Mouse (Mus musculus): ENCODE results near the gene Eif2b5. TPM values are rescaled to one million over a fixed set of nuclear protein-coding genes. Genes with fewer than 3 reads are reported as not detected.

Gene Eif2b5
- polyA plus RNA-seq, 1 experiment from 2014 or later, result 93.7 TPM

DNA sequence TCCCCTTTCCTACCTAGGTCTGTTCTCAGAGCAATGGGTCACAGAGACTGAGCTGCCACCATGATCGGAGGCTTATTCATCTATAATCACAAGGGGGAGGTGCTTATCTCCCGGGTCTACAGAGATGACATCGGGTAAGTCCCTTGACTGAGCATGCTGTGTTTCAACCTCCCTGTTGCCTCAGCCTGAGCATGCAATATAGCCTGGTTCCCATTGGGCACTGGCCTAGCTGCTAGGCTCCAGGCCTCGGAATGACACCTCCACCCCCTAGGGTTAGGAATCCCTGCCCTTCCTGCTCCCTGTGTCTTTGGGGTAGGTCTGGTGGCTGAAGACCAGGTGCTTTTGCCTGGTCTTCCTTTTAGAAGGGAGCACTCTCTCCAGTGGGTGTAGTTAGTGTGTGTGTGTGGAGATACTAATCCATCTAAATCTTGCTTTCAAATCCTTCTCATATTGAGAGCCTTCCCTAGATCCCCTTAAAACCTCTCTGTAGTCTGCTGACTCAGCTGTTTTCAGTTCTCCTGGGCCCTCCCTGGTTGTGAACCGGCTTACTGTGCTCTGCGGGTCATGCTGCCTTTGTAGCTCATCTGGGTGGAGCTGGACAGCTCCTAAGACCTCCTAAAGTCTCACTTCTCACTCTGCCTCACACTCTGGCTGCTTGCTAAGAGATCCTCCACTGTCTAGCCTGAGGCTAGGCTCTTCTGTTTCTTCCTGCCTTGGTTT, 39.1 kb downstream of the Eif2b5 start:
- Histone ChIP-seq H3K9me3 (ENCODE audit: control insufficient read depth, low read length) (no peaks in the 10 kb centered on the region), H3K27ac (ENCODE audit: low read length) (no peak overlapping the region), H3K4me2 (ENCODE audit: low read depth, low read length) (peak overlapping the region; percentile 69), H3K36me3 (ENCODE audit: control insufficient read depth, insufficient read depth, low read length) (peaks cover 25% of the 10 kb centered on the region), H3K27me3 (replicated peaks; ENCODE audit: control insufficient read depth, insufficient read depth, low read length) (no peaks in the 10 kb centered on the region), H3K9ac (ENCODE audit: low read depth, low read length) (peak overlapping the region; percentile 48), H3K4me1 (ENCODE audit: control insufficient read depth, insufficient read depth, low read length) (peaks cover 17% of the 10 kb centered on the region), H3K4me3 (ENCODE audit: low read length) (peak overlapping the region; percentile 84)
- WGBS, result 40% methylated on average over 6 of the region's 6 CpGs
- ATAC-seq, result no peak

DNA sequence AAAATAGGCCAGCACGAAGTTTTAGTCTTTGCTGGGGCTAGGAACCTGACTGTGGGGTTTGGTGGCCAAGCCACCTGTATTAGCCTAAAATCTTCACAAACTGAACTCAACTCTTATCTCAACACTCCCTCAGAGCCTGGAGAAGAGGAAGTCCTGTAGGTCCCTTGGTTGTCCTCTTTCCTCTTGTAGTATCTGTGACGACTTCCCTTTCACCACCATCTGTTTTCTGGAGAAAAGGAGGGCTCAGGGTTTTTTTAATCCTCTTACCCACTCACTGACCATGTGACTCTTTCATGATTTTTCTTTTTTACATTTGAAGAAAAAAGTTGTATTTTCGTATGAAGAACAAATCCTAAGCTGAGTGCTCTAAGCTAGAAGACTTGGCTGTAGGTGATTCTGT, 41.0 kb downstream of the Eif2b5 start:
- Histone ChIP-seq H3K4me3 (ENCODE audit: low read length) (no peak overlapping the region), H3K4me2 (ENCODE audit: low read depth, low read length) (no peak overlapping the region), H3K9me3 (ENCODE audit: control insufficient read depth, low read length) (no peaks in the 10 kb centered on the region), H3K4me1 (ENCODE audit: control insufficient read depth, insufficient read depth, low read length) (peaks cover 17% of the 10 kb centered on the region), H3K36me3 (ENCODE audit: control insufficient read depth, insufficient read depth, low read length) (peaks cover 31% of the 10 kb centered on the region), H3K27me3 (replicated peaks; ENCODE audit: control insufficient read depth, insufficient read depth, low read length) (no peaks in the 10 kb centered on the region), H3K9ac (ENCODE audit: low read depth, low read length) (no peak overlapping the region), H3K27ac (ENCODE audit: low read length) (no peak overlapping the region)
- 75% methylated on average over 3 of the region's 3 CpGs for WGBS
- no peak for ATAC-seq

DNA sequence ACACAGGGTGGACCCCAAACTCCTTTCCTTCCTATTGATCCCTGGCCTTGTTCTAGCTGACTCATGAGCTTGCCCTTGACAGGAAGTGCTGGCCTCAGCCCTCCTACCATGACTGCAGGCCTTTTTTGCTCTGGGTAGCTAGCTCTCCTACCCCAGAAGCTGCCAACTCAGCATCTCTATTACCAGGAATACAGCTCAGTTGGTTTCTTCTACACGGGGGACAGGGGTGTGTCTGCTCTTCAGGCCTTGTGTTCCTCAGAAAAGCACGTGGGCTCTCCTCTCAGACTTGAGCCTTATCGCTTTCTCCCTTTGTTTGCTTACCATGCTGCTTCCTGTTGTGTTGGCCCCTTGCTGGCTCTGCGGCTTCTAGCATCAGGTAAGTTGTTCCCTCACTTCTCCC, 41.8 kb downstream of the Eif2b5 start:
- Histone ChIP-seq H3K4me2 (ENCODE audit: low read depth, low read length) (no peak overlapping the region), H3K27me3 (replicated peaks; ENCODE audit: control insufficient read depth, insufficient read depth, low read length) (no peaks in the 10 kb centered on the region), H3K4me1 (ENCODE audit: control insufficient read depth, insufficient read depth, low read length) (peaks cover 17% of the 10 kb centered on the region), H3K27ac (ENCODE audit: low read length) (no peak overlapping the region), H3K36me3 (ENCODE audit: control insufficient read depth, insufficient read depth, low read length) (peaks cover 36% of the 10 kb centered on the region), H3K4me3 (ENCODE audit: low read length) (no peak overlapping the region), H3K9ac (ENCODE audit: low read depth, low read length) (no peak overlapping the region), H3K9me3 (ENCODE audit: control insufficient read depth, low read length) (no peaks in the 10 kb centered on the region)
- WGBS, result 71% methylated on average over 4 of the region's 4 CpGs
- no peak for ATAC-seq

DNA sequence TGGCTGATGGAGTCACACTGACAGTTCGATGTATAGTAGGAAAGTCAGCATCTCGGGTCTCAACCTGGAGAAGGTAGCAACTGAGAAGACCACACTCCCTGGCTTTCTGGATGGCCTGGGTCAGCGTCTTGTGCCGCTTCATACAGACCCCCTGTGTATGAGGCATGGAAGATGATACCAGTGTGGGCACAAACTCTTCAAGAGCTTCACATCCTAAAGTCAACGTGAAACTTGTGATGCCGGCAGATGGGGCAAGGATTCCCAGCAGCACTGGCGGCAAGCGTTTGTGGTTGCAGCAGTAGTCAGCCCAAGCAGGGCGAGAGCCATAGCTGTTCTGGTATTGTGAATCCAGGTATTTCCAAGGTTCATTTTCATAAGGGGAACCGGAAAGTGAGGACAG, 47.1 kb downstream of the Eif2b5 start:
- Histone ChIP-seq H3K4me3 (ENCODE audit: low read length) (no peak overlapping the region), H3K36me3 (ENCODE audit: control insufficient read depth, insufficient read depth, low read length) (peaks cover 27% of the 10 kb centered on the region), H3K4me1 (ENCODE audit: control insufficient read depth, insufficient read depth, low read length) (peaks cover 8% of the 10 kb centered on the region), H3K27me3 (replicated peaks; ENCODE audit: control insufficient read depth, insufficient read depth, low read length) (no peaks in the 10 kb centered on the region), H3K4me2 (ENCODE audit: low read depth, low read length) (no peak overlapping the region), H3K27ac (ENCODE audit: low read length) (no peak overlapping the region), H3K9me3 (ENCODE audit: control insufficient read depth, low read length) (no peaks in the 10 kb centered on the region), H3K9ac (ENCODE audit: low read depth, low read length) (no peak overlapping the region)
- no peak for ATAC-seq
- WGBS, result 91% methylated on average over 10 of the region's 10 CpGs

DNA sequence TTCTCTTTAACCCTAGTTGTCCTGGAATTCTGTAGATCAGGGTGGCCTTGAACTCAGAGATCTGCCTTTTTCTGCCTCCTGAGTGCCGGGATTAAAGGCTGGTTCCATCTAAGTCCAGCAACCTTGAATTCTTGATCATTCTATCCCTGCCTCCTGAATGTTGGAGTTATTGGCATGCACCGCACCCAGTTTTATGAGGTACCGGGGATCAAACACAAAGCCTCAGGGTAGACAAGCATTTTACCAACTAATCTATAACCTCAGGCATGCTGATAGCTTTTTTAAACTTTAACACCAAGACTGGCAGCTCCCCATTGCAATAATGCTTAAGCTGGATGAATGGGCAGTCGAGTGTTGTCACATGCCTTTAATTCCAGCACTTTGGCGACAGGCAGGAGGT, 48.8 kb downstream of the Eif2b5 start:
- peak; percentile 26 for ATAC-seq
- no peak overlapping the region for H3K9ac ChIP-seq (ENCODE audit: low read depth, low read length)
- H3K9me3 ChIP-seq (ENCODE audit: control insufficient read depth, low read length), result no peaks in the 10 kb centered on the region
- peaks cover 8% of the 10 kb centered on the region for H3K4me1 ChIP-seq (ENCODE audit: control insufficient read depth, insufficient read depth, low read length)
- no peaks in the 10 kb centered on the region for H3K27me3 ChIP-seq (replicated peaks; ENCODE audit: control insufficient read depth, insufficient read depth, low read length)
- peak overlapping the region; percentile 70 for H3K4me2 ChIP-seq (ENCODE audit: low read depth, low read length)
- H3K27ac ChIP-seq (ENCODE audit: low read length), result peak overlapping the region; percentile 86
- H3K36me3 ChIP-seq (ENCODE audit: control insufficient read depth, insufficient read depth, low read length), result peaks cover 24% of the 10 kb centered on the region
- peak overlapping the region; percentile 79 for H3K4me3 ChIP-seq (ENCODE audit: low read length)
- WGBS, result 37% methylated on average over 5 of the region's 5 CpGs

DNA sequence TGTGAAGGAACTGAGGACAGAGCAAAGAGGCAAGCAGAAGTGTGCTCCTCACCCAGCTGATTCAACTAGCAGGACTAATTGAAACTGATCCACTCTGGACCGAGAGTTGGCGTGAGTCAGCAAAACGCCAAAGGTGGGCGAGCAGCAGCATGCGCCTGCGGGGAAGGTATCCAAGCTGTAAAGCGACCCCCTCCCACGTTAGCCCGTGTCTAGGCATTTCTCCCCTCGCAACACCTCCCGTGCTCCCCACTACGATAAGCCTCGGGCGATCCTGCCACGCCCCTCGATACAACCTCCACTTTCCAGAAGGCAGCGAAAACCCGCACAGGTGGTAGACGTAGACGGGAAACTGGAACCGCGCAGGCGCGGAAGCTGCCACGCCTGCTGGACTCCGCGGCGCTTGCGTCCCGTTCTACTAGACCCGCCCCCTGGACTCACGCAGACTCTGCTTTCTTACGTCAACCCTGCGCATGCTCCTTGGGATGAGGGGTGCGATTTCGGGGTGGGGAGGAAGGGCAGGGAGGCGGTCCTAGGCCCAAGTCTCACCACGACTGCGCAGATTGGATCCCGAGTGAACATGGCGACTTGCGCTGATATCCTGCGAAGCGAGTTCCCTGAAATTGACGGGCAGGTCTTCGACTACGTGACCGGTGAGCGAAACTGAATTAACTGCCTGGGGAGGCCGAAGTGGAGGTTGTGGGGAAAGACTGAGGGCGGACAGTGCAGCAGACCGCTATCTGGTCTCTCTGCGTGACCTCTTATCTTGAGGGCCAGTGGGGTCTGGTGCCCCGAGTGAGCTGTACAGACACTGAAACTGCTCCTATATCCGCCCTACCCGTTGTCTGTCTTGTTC, 49.7 kb downstream of the Eif2b5 start, which contains the start of gene Abcf3:
TSS of gene Abcf3 (plus strand) at position 482 of the 853 bp plus-strand sequence.
- 0% methylated on average over 56 of the region's 56 CpGs for WGBS

DNA sequence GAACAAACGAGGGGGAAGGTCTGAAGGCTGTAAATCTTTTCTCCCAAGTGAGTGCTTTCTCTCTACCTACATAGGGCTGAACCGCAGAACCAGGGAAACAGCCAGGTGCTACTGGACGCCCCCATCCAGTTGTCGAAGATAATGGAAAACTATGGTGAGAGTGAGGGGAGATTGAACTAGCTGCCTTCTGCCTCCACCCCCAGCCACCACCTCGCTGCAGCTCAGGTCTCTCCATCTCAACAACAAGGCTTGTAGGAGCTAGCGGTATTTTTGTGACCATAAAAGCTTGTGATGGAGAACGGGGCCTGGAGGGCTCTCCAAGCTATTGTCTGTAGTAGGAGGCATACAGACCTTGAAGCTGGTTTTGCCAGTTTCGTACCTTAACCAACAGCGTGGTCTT, 50.5 kb downstream of the Eif2b5 start:
- Histone ChIP-seq H3K27ac (ENCODE audit: low read length) (no peak overlapping the region), H3K4me1 (ENCODE audit: control insufficient read depth, insufficient read depth, low read length) (peaks cover 8% of the 10 kb centered on the region), H3K9ac (ENCODE audit: low read depth, low read length) (peak overlapping the region; percentile 90), H3K4me3 (ENCODE audit: low read length) (peak overlapping the region; percentile 79), H3K4me2 (ENCODE audit: low read depth, low read length) (peak overlapping the region; percentile 68), H3K36me3 (ENCODE audit: control insufficient read depth, insufficient read depth, low read length) (peaks cover 19% of the 10 kb centered on the region; the same call in 1 of the 2 replicates), H3K9me3 (ENCODE audit: control insufficient read depth, low read length) (no peaks in the 10 kb centered on the region), H3K27me3 (replicated peaks; ENCODE audit: control insufficient read depth, insufficient read depth, low read length) (no peaks in the 10 kb centered on the region)
- WGBS, result 43% methylated on average over 9 of the region's 9 CpGs
- ATAC-seq, result no peak

More for the DNA sequence above, 49.7 kb downstream of the Eif2b5 start, which contains the start of gene Abcf3:
- H3K4me3 ChIP-seq (ENCODE audit: low read length), result peak within 1 kb of the TSS; percentile 79
- H3K27me3 ChIP-seq (replicated peaks; ENCODE audit: control insufficient read depth, insufficient read depth, low read length), result no peaks in the 10 kb centered on the region
- ATAC-seq, result peak; percentile 98
- H3K4me2 ChIP-seq (ENCODE audit: low read depth, low read length), result peak within 1 kb of the TSS; percentile 70
- peaks cover 24% of the 10 kb centered on the region for H3K36me3 ChIP-seq (ENCODE audit: control insufficient read depth, insufficient read depth, low read length)
- peaks cover 8% of the 10 kb centered on the region for H3K4me1 ChIP-seq (ENCODE audit: control insufficient read depth, insufficient read depth, low read length)
- H3K9ac ChIP-seq (ENCODE audit: low read depth, low read length), result peak within 1 kb of the TSS; percentile 90
- H3K27ac ChIP-seq (ENCODE audit: low read length), result peak within 1 kb of the TSS; percentile 86
- no peaks in the 10 kb centered on the region for H3K9me3 ChIP-seq (ENCODE audit: control insufficient read depth, low read length)

DNA sequence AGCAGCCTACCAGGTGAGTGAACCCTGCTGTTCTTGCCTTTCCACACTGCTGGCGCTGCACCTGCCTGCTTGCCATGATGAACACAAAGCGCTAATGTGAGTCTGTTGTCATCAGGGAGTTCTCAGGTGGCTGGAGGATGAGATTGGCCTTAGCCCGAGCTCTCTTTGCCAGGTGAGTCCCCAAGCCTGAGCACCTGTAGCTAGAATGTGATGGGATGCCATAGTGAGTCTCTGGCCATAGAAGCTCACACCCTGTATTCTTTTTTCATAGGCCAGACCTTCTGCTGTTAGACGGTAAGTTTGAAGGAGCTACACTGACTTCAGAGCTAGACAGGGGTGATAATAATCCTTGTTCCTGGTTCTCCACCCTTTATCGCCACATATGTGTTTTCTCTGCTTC, 53.1 kb downstream of the Eif2b5 start:
- WGBS, result over 99% methylated on average over 5 of the region's 5 CpGs
- H3K36me3 ChIP-seq (ENCODE audit: control insufficient read depth, insufficient read depth, low read length), result 0 out of 2 replicates have a peak, but pooled peaks cover 14% of the 10 kb centered on the region

DNA sequence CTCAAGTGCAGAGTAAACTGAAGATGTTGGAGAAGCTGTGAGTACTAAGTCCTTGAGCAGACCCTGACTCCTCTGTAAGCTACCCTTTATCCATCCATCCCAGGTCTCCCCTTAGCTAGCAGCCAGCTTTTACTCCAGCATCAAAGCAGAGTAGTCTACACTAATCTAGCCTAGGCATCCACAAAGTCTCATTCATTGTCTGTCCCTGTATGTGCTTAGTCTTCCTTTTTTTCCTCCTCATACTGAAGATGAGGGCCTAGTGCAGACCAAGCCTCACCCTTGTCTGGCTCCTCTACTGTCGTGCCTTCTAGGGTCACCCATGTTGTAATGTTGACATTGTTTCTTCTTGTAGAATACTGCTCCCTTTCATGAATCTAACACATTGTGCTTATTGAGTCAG, 54.0 kb downstream of the Eif2b5 start:
- Histone ChIP-seq H3K9me3 (ENCODE audit: control insufficient read depth, low read length) (no peaks in the 10 kb centered on the region), H3K4me2 (ENCODE audit: low read depth, low read length) (no peak overlapping the region), H3K27ac (ENCODE audit: low read length) (no peak overlapping the region), H3K36me3 (ENCODE audit: control insufficient read depth, insufficient read depth, low read length) (0 out of 2 replicates have a peak, but pooled peaks cover 17% of the 10 kb centered on the region), H3K4me1 (ENCODE audit: control insufficient read depth, insufficient read depth, low read length) (peaks cover 8% of the 10 kb centered on the region), H3K27me3 (replicated peaks; ENCODE audit: control insufficient read depth, insufficient read depth, low read length) (no peaks in the 10 kb centered on the region), H3K4me3 (ENCODE audit: low read length) (no peak overlapping the region), H3K9ac (ENCODE audit: low read depth, low read length) (no peak overlapping the region)
- ATAC-seq, result no peak
- 85% methylated on average over 1 of the region's 1 CpGs for WGBS

More for the DNA sequence above, 53.1 kb downstream of the Eif2b5 start:
- no peak overlapping the region for H3K9ac ChIP-seq (ENCODE audit: low read depth, low read length)
- H3K9me3 ChIP-seq (ENCODE audit: control insufficient read depth, low read length), result no peaks in the 10 kb centered on the region
- ATAC-seq, result no peak
- H3K4me1 ChIP-seq (ENCODE audit: control insufficient read depth, insufficient read depth, low read length), result peaks cover 8% of the 10 kb centered on the region
- no peak overlapping the region for H3K27ac ChIP-seq (ENCODE audit: low read length)
- H3K4me3 ChIP-seq (ENCODE audit: low read length), result no peak overlapping the region
- no peak overlapping the region for H3K4me2 ChIP-seq (ENCODE audit: low read depth, low read length)
- H3K27me3 ChIP-seq (replicated peaks; ENCODE audit: control insufficient read depth, insufficient read depth, low read length), result no peaks in the 10 kb centered on the region
